Mouse (Mus musculus): ENCODE measurements around the gene Adgrd1.

GRCm38 (mm10) chr5:129146892-129147509 lies 50.5 kb downstream of the Adgrd1 start:
- TF ChIP-seq POLR2A (IDR thresholded peaks at IDR 0.05; ENCODE audit: insufficient read length, low read depth) (no peak), SRF (IDR thresholded peaks at IDR 0.05; ENCODE audit: control insufficient read depth, insufficient read length, low read depth) (no peak), USF1 (IDR thresholded peaks at IDR 0.05; ENCODE audit: low read depth) (no peak), MYOG (IDR thresholded peaks at IDR 0.05; ENCODE audit: control insufficient read depth in 1 of 3, insufficient read depth in 1 of 3, insufficient read length in 2 of 3, low read depth in 2 of 3) (no peak), MYOD1 (IDR thresholded peaks at IDR 0.05; ENCODE audit: control insufficient read depth in 1 of 3, insufficient read length in 2 of 3, low read depth in 2 of 3) (no peak)
